19 mouse cellular contexts compared by ENCODE assay signal in the genomic region with DNA sequence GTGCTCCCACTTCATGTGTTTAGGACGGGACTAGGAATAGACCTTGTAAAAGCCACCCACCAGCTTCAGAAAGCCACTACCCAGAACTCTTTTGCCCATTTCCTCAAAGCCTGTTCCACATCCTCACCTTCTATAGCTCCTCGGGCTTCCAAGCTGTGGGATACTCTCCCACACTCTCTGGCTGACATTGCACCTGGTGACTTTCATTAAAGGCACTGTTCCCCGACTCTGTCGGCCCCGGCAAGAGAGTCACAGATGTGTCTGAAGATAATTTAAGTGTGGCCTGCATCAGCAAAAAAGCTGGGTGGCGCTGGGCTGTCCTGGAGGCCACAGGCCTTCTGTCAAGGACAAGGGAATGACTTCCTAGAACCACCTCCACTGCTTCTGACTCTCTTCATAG.
A peak's percentile ranks its signal among the peaks of the same experiment; 100 is the strongest.
DNase-seq lines count a peak whose midpoint lies in the region; ATAC-seq lines count a peak whose summit lies in the region.
"Had no signal": no experiment of that assay in that cellular context is flagged by ENCODE, and none has a peak within 500 bp of the region (broad histone marks: within the 10 kb centered on the region; RNA-seq: fewer than 3 reads in every experiment).

No protein-coding gene starts in this region.

- peak overlapping the region; percentile 25; the same call in 1 of the 2 replicates for H3K27ac ChIP-seq in heart, embryonic 13.5 days (replicated peaks)
- H3K27ac ChIP-seq in embryonic facial prominence, embryonic 14.5 days (replicated peaks; ENCODE audit: low read depth, low read length): peak overlapping the region; percentile 36
- H3K27ac ChIP-seq in limb, embryonic 15.5 days: no peak overlapping the region; the same call in 1 of the 2 replicates
- H3K27ac ChIP-seq: forebrain, embryonic 10.5 days; left cerebral cortex, adult 2 months; neural tube, embryonic 15.5 days had no signal

- no peak overlapping the region for H3K4me3 ChIP-seq in heart, embryonic 13.5 days
- H3K4me3 ChIP-seq in embryonic facial prominence, embryonic 14.5 days (ENCODE audit: low read depth, low read length): no peak overlapping the region
- H3K4me3 ChIP-seq in limb, embryonic 15.5 days: no peak overlapping the region
- H3K4me3 ChIP-seq: forebrain, embryonic 10.5 days; left cerebral cortex, adult 2 months; neural tube, embryonic 15.5 days had no signal

- ATAC-seq in heart, embryonic 13.5 days (ENCODE audit: extremely low read depth, insufficient number of reproducible peaks, low FRiP score, low TSS enrichment): no peak
- no peak for ATAC-seq in embryonic facial prominence, embryonic 14.5 days (ENCODE audit: low read depth)
- 0 out of 2 replicates have a peak, but pooled peaks have one; percentile 24 for ATAC-seq in limb, embryonic 15.5 days (ENCODE audit: insufficient number of reproducible peaks, low FRiP score, low TSS enrichment, low read depth)
- ATAC-seq: hindbrain, embryonic 16.5 days; liver, postnatal 0 days had no signal

- H3K4me1 ChIP-seq in heart, embryonic 13.5 days: peaks cover 34% of the 10 kb centered on the region
- peaks cover 28% of the 10 kb centered on the region for H3K4me1 ChIP-seq in embryonic facial prominence, embryonic 14.5 days (ENCODE audit: control insufficient read depth, insufficient read depth, low read length)
- peaks cover 3% of the 10 kb centered on the region; the same call in 1 of the 2 replicates for H3K4me1 ChIP-seq in limb, embryonic 15.5 days
- H3K4me1 ChIP-seq: neural tube, embryonic 15.5 days had no signal

- 53% methylated on average over 6 of the region's 6 CpGs for WGBS in heart, embryonic 13.5 days
- 39% methylated on average over 6 of the region's 6 CpGs for whole genome bisulfite sequencing in embryonic facial prominence, embryonic 14.5 days
- 34% methylated on average over 6 of the region's 6 CpGs for WGBS in limb, embryonic 15.5 days

- H3K9me3 ChIP-seq in heart, embryonic 13.5 days: peaks cover 14% of the 10 kb centered on the region; the same call in 1 of the 2 replicates
- peaks cover 20% of the 10 kb centered on the region for H3K9me3 ChIP-seq in embryonic facial prominence, embryonic 14.5 days (ENCODE audit: control insufficient read depth, low read length)
- H3K9me3 ChIP-seq in limb, embryonic 15.5 days: peaks cover 12% of the 10 kb centered on the region; the same call in 1 of the 2 replicates
- H3K9me3 ChIP-seq: neural tube, embryonic 15.5 days had no signal

- H3K36me3 ChIP-seq in heart, embryonic 13.5 days: peaks cover 40% of the 10 kb centered on the region
- peaks cover 33% of the 10 kb centered on the region for H3K36me3 ChIP-seq in embryonic facial prominence, embryonic 14.5 days (ENCODE audit: control insufficient read depth, insufficient read depth, low read length)
- peaks cover 29% of the 10 kb centered on the region for H3K36me3 ChIP-seq in limb, embryonic 15.5 days
- H3K36me3 ChIP-seq: G1E had no signal

- DNase-seq in heart, postnatal 14 days: no peak
- DNase-seq in brain, adult 2 months (ENCODE audit: low read depth, low spot score): peak; percentile 19
- DNase-seq in embryonic facial prominence, embryonic 14.5 days (ENCODE audit: low spot score): no peak
- DNase-seq in right cerebral cortex, postnatal 4 days: no peak
- no peak for DNase-seq in urinary bladder, postnatal 25 days (ENCODE audit: low spot score)
- DNase-seq: cerebellum, adult 18-20 months; cerebellum, postnatal 36 days; kidney, adult 18-20 months; kidney, postnatal 10 days; liver; liver, postnatal 0 days; lung, postnatal 14 days had no signal

- no peaks in the 10 kb centered on the region for H3K27me3 ChIP-seq in heart, embryonic 13.5 days (replicated peaks)
- no peaks in the 10 kb centered on the region for H3K27me3 ChIP-seq in embryonic facial prominence, embryonic 14.5 days (replicated peaks; ENCODE audit: control insufficient read depth, insufficient read depth, low read length)
- H3K27me3 ChIP-seq in limb, embryonic 15.5 days: no peaks in the 10 kb centered on the region
- H3K27me3 ChIP-seq: neural tube, embryonic 15.5 days had no signal

- intact Hi-C loops in heart, postnatal 14 days (cut with DNase I): no loop called here

- H3K4me2 ChIP-seq in heart, embryonic 13.5 days: no peak overlapping the region
- 0 out of 2 replicates have a peak overlapping the region, but pooled peaks have one; percentile 3 for H3K4me2 ChIP-seq in embryonic facial prominence, embryonic 14.5 days (ENCODE audit: low read depth, low read length)
- no peak overlapping the region for H3K4me2 ChIP-seq in limb, embryonic 15.5 days
- H3K4me2 ChIP-seq: neural tube, embryonic 15.5 days had no signal

- H3K9ac ChIP-seq in heart, embryonic 13.5 days: no peak overlapping the region
- no peak overlapping the region for H3K9ac ChIP-seq in embryonic facial prominence, embryonic 14.5 days (ENCODE audit: low read depth, low read length)
- H3K9ac ChIP-seq in limb, embryonic 15.5 days: no peak overlapping the region
- H3K9ac ChIP-seq: liver, postnatal 0 days; neural tube, embryonic 15.5 days had no signal
